Mouse (Mus musculus): ENCODE measurements around the gene Ear6. TPM values are rescaled to one million over a fixed set of nuclear protein-coding genes. Genes with fewer than 3 reads are reported as not detected.

The Ear6 gene
- polyA plus RNA-seq (2012; rRNA removed; ENCODE audit: low replicate concordance), result 0.24 TPM in 1 of 2 replicates, not detected in the other

GRCm38 (mm10) chr14:51853399-51853798, at the start of gene Ear6:
Gene Ear6 (plus strand): TSS chr14:51853699.

DNA sequence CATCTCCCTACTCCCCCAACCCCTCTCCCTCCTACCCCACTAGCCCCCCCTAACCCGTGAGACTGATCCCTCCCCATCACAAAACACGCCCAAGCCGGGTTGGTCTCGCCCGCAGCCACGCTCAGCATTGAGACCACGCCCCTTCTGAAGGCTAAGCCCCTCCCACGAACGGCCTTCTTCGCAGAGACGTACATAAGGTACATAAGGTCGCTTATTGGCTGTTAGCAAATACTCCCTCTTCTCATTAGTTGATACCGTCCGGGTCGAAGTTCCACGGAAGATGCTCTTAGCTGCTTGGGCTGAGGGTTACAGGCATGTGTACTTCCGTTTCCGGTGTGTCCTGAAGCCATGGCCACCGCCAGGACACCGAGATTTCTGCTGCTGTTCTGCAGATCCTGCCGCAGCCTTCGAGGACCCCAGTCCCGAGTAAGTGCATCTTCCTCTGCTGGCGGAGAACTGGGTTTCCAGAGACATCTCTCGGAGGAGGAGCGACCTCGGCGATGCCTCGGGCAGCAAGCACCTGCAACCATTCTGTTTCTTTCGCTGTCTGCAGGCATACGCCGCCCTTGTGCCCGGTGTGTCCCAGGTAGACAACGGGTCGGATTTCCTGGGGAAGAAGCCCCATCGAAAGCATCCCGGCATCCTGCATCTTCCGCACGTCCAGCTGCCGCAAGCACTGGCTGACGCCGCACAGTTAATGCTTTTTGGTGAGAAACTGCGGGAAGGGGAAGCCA, 31.3 kb downstream of the Ear6 start, which contains the start of gene Mettl17:
Gene Mettl17, plus strand, starts transcription at position 245 of the 734 bp plus-strand sequence.

DNA sequence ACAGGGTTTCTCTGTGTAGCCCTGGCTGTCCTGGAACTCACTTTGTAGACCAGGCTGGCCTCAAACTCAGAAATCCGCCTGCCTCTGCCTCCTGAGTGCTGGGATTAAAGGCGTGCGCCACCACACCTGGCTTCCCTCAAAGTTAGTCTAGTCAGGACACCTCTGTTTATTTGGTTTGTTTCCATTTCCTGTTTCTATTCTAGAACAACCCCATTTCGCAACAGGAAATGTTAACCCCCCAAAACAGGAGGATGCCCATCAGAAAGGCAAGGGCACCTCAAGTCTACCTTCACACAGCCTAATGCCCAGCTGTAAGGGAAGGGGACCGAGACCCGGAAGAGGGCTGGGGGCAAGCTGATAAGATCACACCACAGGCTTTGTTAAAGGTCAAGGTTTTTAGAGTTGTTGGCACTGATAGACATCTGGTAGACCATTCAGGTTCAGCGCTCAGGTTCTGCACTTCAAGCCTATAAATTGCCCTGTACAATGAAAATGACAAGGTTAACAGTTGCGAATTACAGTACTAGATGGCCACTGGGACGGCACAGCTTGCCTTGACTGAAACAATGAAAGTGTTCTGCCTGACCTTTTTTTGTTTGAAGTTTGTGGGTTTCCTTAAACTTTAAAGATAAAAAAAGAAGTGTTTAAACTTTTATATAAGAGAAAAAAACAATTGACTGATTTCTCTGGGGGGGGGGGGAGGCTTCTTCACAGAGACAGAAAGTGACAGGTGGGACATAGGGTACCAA, 38.9 kb downstream of the Ear6 start, which contains the start of gene Slc39a2:
Gene Slc39a2, plus strand, starts transcription at position 699 of the 749 bp plus-strand sequence.

Other genes with a start within 250 kb of the Ear6 start
- not detected in 2 replicates for gene Gm17078, start 242.4 kb upstream of the Ear6 start, polyA plus RNA-seq (2012; rRNA removed; ENCODE audit: low replicate concordance)
- not detected in 2 replicates for gene Gm4181, start 218.0 kb upstream of the Ear6 start, polyA plus RNA-seq (2012; rRNA removed; ENCODE audit: low replicate concordance)
- gene Gm17079, start 158.2 kb upstream of the Ear6 start, polyA plus RNA-seq (2012; rRNA removed; ENCODE audit: low replicate concordance), result not detected in 2 replicates
- gene Gm5800, start 136.5 kb upstream of the Ear6 start, polyA plus RNA-seq (2012; rRNA removed; ENCODE audit: low replicate concordance), result not detected in 2 replicates
- not detected in 2 replicates for gene Ang4, start 80.1 kb upstream of the Ear6 start, polyA plus RNA-seq (2012; rRNA removed; ENCODE audit: low replicate concordance)
- gene AY358078, start 53.7 kb upstream of the Ear6 start, polyA plus RNA-seq (2012; rRNA removed; ENCODE audit: low replicate concordance), result not detected in 2 replicates
- gene Mettl17, start 31.1 kb downstream of the Ear6 start, polyA plus RNA-seq (2012; rRNA removed; ENCODE audit: low replicate concordance), result 34.0 and 54.5 TPM in 2 replicates
- gene Slc39a2, start 39.2 kb downstream of the Ear6 start, polyA plus RNA-seq (2012; rRNA removed; ENCODE audit: low replicate concordance), result 0.45 and 1.7 TPM in 2 replicates
- 336 and 972 TPM in 2 replicates for gene Ndrg2, start 60.5 kb downstream of the Ear6 start, polyA plus RNA-seq (2012; rRNA removed; ENCODE audit: low replicate concordance)
- gene Tppp2, start 64.7 kb downstream of the Ear6 start, polyA plus RNA-seq (2012; rRNA removed; ENCODE audit: low replicate concordance), result not detected in 2 replicates
- gene Rnase13, start 69.1 kb downstream of the Ear6 start, polyA plus RNA-seq (2012; rRNA removed; ENCODE audit: low replicate concordance), result 0.20 TPM in 1 of 2 replicates, not detected in the other
- gene Arhgef40, start 131.0 kb downstream of the Ear6 start, polyA plus RNA-seq (2012; rRNA removed; ENCODE audit: low replicate concordance), result 85.1 and 106 TPM in 2 replicates
- gene Tmem253, start 162.0 kb downstream of the Ear6 start, polyA plus RNA-seq (2012; rRNA removed; ENCODE audit: low replicate concordance), result 0.65 and 2.1 TPM in 2 replicates
- 81.4 and 110 TPM in 2 replicates for gene Zfp219, start 167.0 kb downstream of the Ear6 start, polyA plus RNA-seq (2012; rRNA removed; ENCODE audit: low replicate concordance)
- not detected in 2 replicates for gene Olfr221, start 188.8 kb downstream of the Ear6 start, polyA plus RNA-seq (2012; rRNA removed; ENCODE audit: low replicate concordance)

Measured in mammary gland, adult 2 months (tissue).